Mouse (Mus musculus) intestine, embryonic 14.5 days (tissue): ENCODE data around the gene Cldn10. TPM values are rescaled to one million over a fixed set of nuclear protein-coding genes. Genes with fewer than 3 reads are reported as not detected.
A peak's percentile ranks its signal among the peaks of the same experiment; 100 is the strongest.

ENCODE experiments used
- ATAC-seq: fragments of 200-750 bp; cut with Nextera tagmentation; replicated peaks from 2 replicates; pipeline ENCODE4 v1.8.0; 2017; ENCODE audit warnings: low read depth, moderate number of reproducible peaks, moderate TSS enrichment, moderate library complexity; ENCODE audit not compliant: low FRiP score, low TSS enrichment
- DNase-seq: peaks from one replicate; pipeline ENCODE4 v3.0.0-alpha.2; 2018; ENCODE audit warnings: low spot score
- H3K27ac ChIP-seq: fragments of 300-500 bp; sonication (generic); 2 replicates; pipeline ENCODE4 v1.5.1; 2014; ENCODE audit warnings: low read depth, mild to moderate bottlenecking, control low read depth
- H3K27me3 ChIP-seq: fragments of 300-500 bp; sonication (generic); replicated peaks from 2 replicates; pipeline ENCODE4 v1.6.1; 2014; ENCODE audit warnings: low read length, control low read depth; ENCODE audit not compliant: control insufficient read depth, insufficient read depth
- H3K36me3 ChIP-seq: fragments of 300-500 bp; sonication (generic); 2 replicates; pipeline ENCODE4 v1.6.1; 2014; ENCODE audit warnings: low read length, control low read depth; ENCODE audit not compliant: control insufficient read depth, insufficient read depth
- H3K4me1 ChIP-seq: fragments of 300-500 bp; sonication (generic); replicated peaks from 2 replicates; pipeline ENCODE4 v1.6.1; 2014; ENCODE audit warnings: low read length, control low read depth, mixed read lengths; ENCODE audit not compliant: control insufficient read depth, insufficient read depth
- H3K4me2 ChIP-seq: fragments of 300-500 bp; sonication (generic); 2 replicates; pipeline ENCODE4 v1.6.1; 2014; ENCODE audit warnings: low read length
- H3K4me3 ChIP-seq: fragments of 300-500 bp; sonication (generic); 2 replicates; pipeline ENCODE4 v1.5.1; 2014; ENCODE audit warnings: low read depth, low read length, control low read depth, mixed read lengths
- H3K9ac ChIP-seq: fragments of 300-500 bp; sonication (generic); 2 replicates; pipeline ENCODE4 v1.6.1; 2014; ENCODE audit warnings: mild to moderate bottlenecking, low read length
- H3K9me3 ChIP-seq: fragments of 300-500 bp; sonication (generic); 2 replicates; pipeline ENCODE4 v1.6.1; 2016; ENCODE audit warnings: low read length, control low read depth; ENCODE audit not compliant: control insufficient read depth
- WGBS: fragments of 180-500 bp; shearing (Covaris S2); extraction: QIAGEN DNeasy Blood & Tissue Kit; methylation state at CpG from one replicate; pipeline ENCODE4 v1.1.7; 2014; 5-methylcytosine and 5-hydroxymethylcytosine counted together
- polyA plus RNA-seq: library from polyadenylated mRNA; unstranded; fragments of >200 nt; fragmentation: Nextera tagmentation; extraction: Ambion mirVana; gene quantifications from 2 replicates; pipeline ENCODE4 v1.2.1, GENCODE M21; 2014

The Cldn10 gene
- polyA plus RNA-seq, 1 experiment from 2014 or later: 14.2 TPM

DNA sequence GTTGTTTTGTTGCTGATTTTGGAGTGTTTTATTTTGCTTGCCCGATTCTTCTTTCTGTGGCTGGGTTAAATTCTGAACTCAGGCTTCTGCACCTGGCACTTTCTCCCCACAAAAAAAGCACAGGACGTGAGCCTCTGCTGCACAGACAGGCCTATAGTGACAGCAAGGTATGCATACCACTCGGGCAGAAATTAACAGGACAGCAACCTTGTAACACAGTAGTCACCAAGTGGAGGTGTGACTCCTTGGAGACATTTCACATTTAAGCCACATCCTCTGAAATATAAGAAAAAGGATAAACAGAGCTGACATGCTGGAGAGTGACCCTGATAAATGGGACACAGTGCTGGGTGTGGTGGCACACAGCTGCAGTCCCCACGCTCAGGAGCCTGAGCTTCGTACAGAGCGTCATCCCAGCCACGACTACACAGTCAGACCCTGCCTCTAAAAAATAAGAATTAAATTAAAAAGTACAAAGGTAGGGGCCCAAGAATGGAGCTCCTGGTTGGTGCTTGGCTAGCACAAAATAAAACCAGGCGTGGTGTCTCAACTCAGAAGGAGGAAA, 50.9 kb downstream of the Cldn10 start:
- Histone ChIP-seq H3K27me3 (no peaks in the 10 kb centered on the region), H3K4me2 (no peak overlapping the region), H3K36me3 (no peaks in the 10 kb centered on the region), H3K4me1 (no peaks in the 10 kb centered on the region), H3K9ac (no peak overlapping the region), H3K27ac (no peak overlapping the region), H3K9me3 (no peaks in the 10 kb centered on the region), H3K4me3 (no peak overlapping the region)
- no peak for ATAC-seq
- DNase-seq: no peak
- WGBS: 65% methylated on average over 8 of the region's 8 CpGs

DNA sequence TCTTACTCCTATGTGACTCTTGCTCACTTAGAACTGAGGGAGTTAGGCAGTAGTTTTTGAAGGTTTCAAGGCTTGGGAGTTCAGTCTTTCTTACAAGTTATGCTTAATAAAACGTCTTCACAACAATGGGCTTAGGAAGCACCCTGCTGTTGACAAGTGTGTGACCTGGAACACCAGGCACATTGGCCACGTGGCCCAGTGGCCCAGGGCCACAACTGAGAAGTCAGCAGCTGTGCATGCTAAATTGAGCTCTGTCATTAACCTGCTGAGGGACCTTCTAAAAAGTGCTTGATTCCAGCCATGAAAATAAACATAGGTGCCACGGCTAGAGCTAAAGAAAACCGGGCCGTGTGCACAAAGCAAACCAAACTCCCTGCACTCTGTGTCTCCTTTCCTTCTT, 51.7 kb downstream of the Cldn10 start:
- WGBS: 65% methylated on average over 5 of the region's 5 CpGs

DNA sequence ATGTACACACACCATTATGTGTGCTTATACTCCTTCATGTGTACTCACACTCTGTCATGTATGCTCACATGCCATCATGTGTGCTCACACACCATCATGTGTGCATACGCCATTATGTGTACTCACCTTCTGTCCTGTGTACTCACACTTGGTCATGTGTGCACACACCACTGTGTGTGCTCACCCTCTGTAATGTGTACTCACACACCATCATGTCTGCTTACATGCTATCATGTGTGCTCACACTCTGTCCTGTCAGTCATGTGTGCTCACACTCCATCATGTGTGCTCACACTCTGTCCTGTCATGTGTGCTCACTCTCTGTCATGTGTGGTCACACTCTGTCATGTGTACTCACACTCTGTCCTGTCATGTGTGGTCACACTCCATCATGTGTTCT, 52.3 kb downstream of the Cldn10 start:
- Histone ChIP-seq H3K9ac (no peak overlapping the region), H3K4me3 (no peak overlapping the region), H3K9me3 (no peaks in the 10 kb centered on the region), H3K27me3 (no peaks in the 10 kb centered on the region), H3K4me1 (no peaks in the 10 kb centered on the region), H3K4me2 (no peak overlapping the region), H3K27ac (no peak overlapping the region), H3K36me3 (no peaks in the 10 kb centered on the region)
- WGBS: 94% methylated on average over 1 of the region's 1 CpGs
- DNase-seq (no peak), ATAC-seq (0 out of 2 replicates have a peak, but pooled peaks have one; percentile 35)

More for the DNA sequence above, 51.7 kb downstream of the Cldn10 start:
- no peaks in the 10 kb centered on the region for H3K9me3 ChIP-seq
- H3K4me1 ChIP-seq: no peaks in the 10 kb centered on the region
- no peak overlapping the region for H3K9ac ChIP-seq
- ATAC-seq (no peak), DNase-seq (no peak)
- no peaks in the 10 kb centered on the region for H3K36me3 ChIP-seq
- no peak overlapping the region for H3K27ac ChIP-seq
- no peak overlapping the region for H3K4me2 ChIP-seq
- no peaks in the 10 kb centered on the region for H3K27me3 ChIP-seq
- H3K4me3 ChIP-seq: no peak overlapping the region

GRCm38 (mm10) chr14:118842353-118842752, 54.6 kb downstream of the Cldn10 start:
- Histone ChIP-seq H3K9ac (no peak overlapping the region), H3K9me3 (no peaks in the 10 kb centered on the region), H3K4me1 (no peaks in the 10 kb centered on the region), H3K27ac (no peak overlapping the region), H3K36me3 (no peaks in the 10 kb centered on the region), H3K27me3 (no peaks in the 10 kb centered on the region), H3K4me2 (no peak overlapping the region), H3K4me3 (no peak overlapping the region)
- ATAC-seq: no peak
- no peak for DNase-seq
- WGBS: 85% methylated on average over 3 of the region's 3 CpGs

DNA sequence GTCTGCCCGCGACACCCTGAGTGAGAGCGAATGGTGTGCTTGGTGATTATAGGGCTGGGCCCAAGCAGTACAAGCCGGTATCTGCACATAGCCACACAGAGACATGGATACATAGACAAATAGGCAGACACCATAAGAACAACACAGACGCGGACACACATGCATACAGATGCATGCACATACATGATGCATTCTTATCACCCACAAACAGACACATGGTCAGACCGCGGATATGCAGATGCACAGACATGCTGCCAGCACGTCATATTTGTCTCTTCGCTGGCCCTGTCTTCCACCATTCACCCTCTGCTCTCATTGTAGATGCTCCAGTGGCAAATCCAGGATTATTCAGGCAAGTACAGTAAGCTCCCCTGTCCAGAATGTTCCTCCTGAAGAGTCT, 59.1 kb downstream of the Cldn10 start:
- no peak overlapping the region for H3K9ac ChIP-seq
- whole genome bisulfite sequencing: 92% methylated on average over 10 of the region's 10 CpGs
- H3K4me3 ChIP-seq: no peak overlapping the region
- no peak overlapping the region for H3K4me2 ChIP-seq
- ATAC-seq (no peak), DNase-seq (no peak)
- H3K9me3 ChIP-seq: no peaks in the 10 kb centered on the region
- no peaks in the 10 kb centered on the region for H3K27me3 ChIP-seq
- no peak overlapping the region for H3K27ac ChIP-seq
- H3K4me1 ChIP-seq: no peaks in the 10 kb centered on the region
- H3K36me3 ChIP-seq: no peaks in the 10 kb centered on the region

DNA sequence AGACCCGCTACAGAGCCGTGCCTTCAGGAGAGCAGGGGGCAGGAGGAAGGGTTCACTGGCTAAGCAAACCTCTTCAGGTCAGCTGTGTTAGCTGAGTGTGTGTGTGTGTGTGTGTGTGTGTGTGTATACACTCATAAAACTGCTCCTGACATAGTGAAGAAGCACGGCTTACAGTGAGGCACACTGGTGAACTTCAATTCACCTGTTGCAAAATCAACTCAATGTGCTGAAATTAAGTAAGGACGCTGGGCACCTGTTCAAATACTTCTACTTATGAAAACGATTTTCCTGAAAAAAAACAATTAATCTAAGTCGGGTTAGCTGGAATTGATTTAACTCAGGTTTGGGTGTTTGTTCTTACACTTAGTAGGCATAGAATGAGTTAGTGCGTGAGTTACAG, 60.5 kb downstream of the Cldn10 start:
- Histone ChIP-seq H3K27me3 (no peaks in the 10 kb centered on the region), H3K4me2 (no peak overlapping the region), H3K27ac (no peak overlapping the region), H3K9ac (no peak overlapping the region), H3K9me3 (no peaks in the 10 kb centered on the region), H3K36me3 (no peaks in the 10 kb centered on the region), H3K4me1 (no peaks in the 10 kb centered on the region), H3K4me3 (no peak overlapping the region)
- ATAC-seq (no peak), DNase-seq (no peak)
- WGBS: 64% methylated on average over 7 of the region's 7 CpGs

- no peak overlapping the region for H3K9ac ChIP-seq
- WGBS: 78% methylated on average over 11 of the region's 11 CpGs
- H3K4me1 ChIP-seq: no peaks in the 10 kb centered on the region
- H3K36me3 ChIP-seq: no peaks in the 10 kb centered on the region
- no peak overlapping the region for H3K27ac ChIP-seq
- H3K27me3 ChIP-seq: peaks cover 4% of the 10 kb centered on the region; the same call in 1 of the 2 replicates
- no peak for ATAC-seq
- H3K4me3 ChIP-seq: no peak overlapping the region
- no peaks in the 10 kb centered on the region for H3K9me3 ChIP-seq
- H3K4me2 ChIP-seq: no peak overlapping the region
- no peak for DNase-seq
These were observed 62.4 kb downstream of the Cldn10 start for GRCm38 (mm10) chr14:118850011-118850695.

DNA sequence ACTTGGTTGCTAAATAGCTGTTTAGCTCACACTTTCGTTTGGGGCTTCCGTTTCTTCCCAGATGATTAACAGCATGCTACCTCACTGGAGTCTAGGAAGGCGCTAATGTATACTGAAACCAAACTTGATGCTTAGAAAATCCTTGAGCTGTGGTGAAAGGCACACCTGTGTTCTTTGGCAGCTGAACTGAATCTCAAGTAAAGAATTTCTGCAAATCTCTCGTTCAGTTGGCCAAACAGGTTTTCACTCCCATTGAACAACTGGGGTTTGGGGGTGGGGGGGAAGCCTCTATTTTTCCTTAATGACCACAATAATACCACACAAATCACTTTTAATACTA, 63.0 kb downstream of the Cldn10 start:
- H3K9me3 ChIP-seq: no peaks in the 10 kb centered on the region
- no peak overlapping the region for H3K27ac ChIP-seq
- no peak overlapping the region for H3K9ac ChIP-seq
- 59% methylated on average over 4 of the region's 4 CpGs for WGBS
- ATAC-seq: no peak
- H3K4me3 ChIP-seq: no peak overlapping the region
- H3K4me2 ChIP-seq: no peak overlapping the region
- no peak for DNase-seq
- peaks cover 6% of the 10 kb centered on the region; the same call in 1 of the 2 replicates for H3K27me3 ChIP-seq
- H3K36me3 ChIP-seq: no peaks in the 10 kb centered on the region
- no peaks in the 10 kb centered on the region for H3K4me1 ChIP-seq

GRCm38 (mm10) chr14:118851496-118852107, 63.9 kb downstream of the Cldn10 start:
- DNase-seq (no peak), ATAC-seq (no peak)
- H3K4me2 ChIP-seq: no peak overlapping the region
- no peaks in the 10 kb centered on the region for H3K9me3 ChIP-seq
- H3K4me1 ChIP-seq: no peaks in the 10 kb centered on the region
- no peak overlapping the region for H3K4me3 ChIP-seq
- 35% methylated on average over 6 of the region's 6 CpGs for whole genome bisulfite sequencing
- no peaks in the 10 kb centered on the region for H3K36me3 ChIP-seq
- H3K9ac ChIP-seq: no peak overlapping the region
- no peak overlapping the region for H3K27ac ChIP-seq
- peaks cover 13% of the 10 kb centered on the region; the same call in 1 of the 2 replicates for H3K27me3 ChIP-seq
